In genomic region chr19:28679776-28680391, GRCm38 (mm10) we compare ENCODE assay signal across 8 mouse cellular contexts. TPM values are rescaled to one million over a fixed set of nuclear protein-coding genes. Genes with fewer than 3 reads are reported as not detected.
DNase-seq lines count a peak whose midpoint lies in the region; ATAC-seq and TF ChIP-seq lines count a peak whose summit lies in the region.

Gene Glis3, minus strand, starts transcription at chr19:28680077.

- no peak for TF ChIP-seq CTCF in kidney, postnatal 0 days (IDR thresholded peaks at IDR 0.05; ENCODE audit: low read depth)

- H3K27ac ChIP-seq in embryonic facial prominence, embryonic 14.5 days (replicated peaks; ENCODE audit: low read depth, low read length), result peak within 1 kb of the TSS; percentile 54; the same call in 1 of the 2 replicates
- no peak within 1 kb of the TSS for H3K27ac ChIP-seq in heart, embryonic 14.5 days (replicated peaks in 1 of 2; ENCODE audit: control insufficient read depth in 1 of 2, insufficient read depth in 1 of 2, low read depth in 2 of 2, low read length in 2 of 2)
- peak within 1 kb of the TSS; percentile 83 for H3K27ac ChIP-seq in kidney, postnatal 0 days
- no peak within 1 kb of the TSS for H3K27ac ChIP-seq in liver, embryonic 15.5 days (replicated peaks)
- no peak within 1 kb of the TSS for H3K27ac ChIP-seq in neural tube, embryonic 12.5 days

- H3K27me3 ChIP-seq in embryonic facial prominence, embryonic 14.5 days (replicated peaks; ENCODE audit: control insufficient read depth, insufficient read depth, low read length), result peaks cover 13% of the 10 kb centered on the region
- peaks cover 5% of the 10 kb centered on the region; the same call in 1 of the 2 replicates for H3K27me3 ChIP-seq in heart, embryonic 14.5 days (ENCODE audit: control insufficient read depth, insufficient read depth, low read length)
- no peaks in the 10 kb centered on the region for H3K27me3 ChIP-seq in kidney, postnatal 0 days (ENCODE audit: insufficient read depth, low read length)
- H3K27me3 ChIP-seq in liver, embryonic 15.5 days, result peaks cover 56% of the 10 kb centered on the region
- H3K27me3 ChIP-seq in neural tube, embryonic 12.5 days (replicated peaks), result peaks cover 33% of the 10 kb centered on the region

- H3K9ac ChIP-seq in embryonic facial prominence, embryonic 14.5 days (ENCODE audit: low read depth, low read length), result peak within 1 kb of the TSS; percentile 74
- H3K9ac ChIP-seq in heart, embryonic 14.5 days (ENCODE audit: low read length), result peak within 1 kb of the TSS; percentile 72
- peak within 1 kb of the TSS; percentile 76 for H3K9ac ChIP-seq in kidney, postnatal 0 days (ENCODE audit: low read depth, low read length)
- H3K9ac ChIP-seq in liver, embryonic 15.5 days, result no peak within 1 kb of the TSS
- peak within 1 kb of the TSS; percentile 48 for H3K9ac ChIP-seq in neural tube, embryonic 12.5 days

- no peaks in the 10 kb centered on the region for H3K36me3 ChIP-seq in embryonic facial prominence, embryonic 14.5 days (ENCODE audit: control insufficient read depth, insufficient read depth, low read length)
- no peaks in the 10 kb centered on the region for H3K36me3 ChIP-seq in heart, embryonic 14.5 days (ENCODE audit: control insufficient read depth, insufficient read depth, low read length)
- no peaks in the 10 kb centered on the region for H3K36me3 ChIP-seq in kidney, postnatal 0 days (ENCODE audit: insufficient read depth, low read length)
- no peaks in the 10 kb centered on the region for H3K36me3 ChIP-seq in liver, embryonic 15.5 days (replicated peaks)
- H3K36me3 ChIP-seq in neural tube, embryonic 12.5 days, result no peaks in the 10 kb centered on the region

- peak within 1 kb of the TSS; percentile 99 for H3K4me2 ChIP-seq in embryonic facial prominence, embryonic 14.5 days (ENCODE audit: low read depth, low read length)
- peak within 1 kb of the TSS; percentile 99 for H3K4me2 ChIP-seq in heart, embryonic 14.5 days (ENCODE audit: low read length)
- H3K4me2 ChIP-seq in kidney, postnatal 0 days (ENCODE audit: low read length), result peak within 1 kb of the TSS; percentile 99
- peak within 1 kb of the TSS; percentile 72 for H3K4me2 ChIP-seq in liver, embryonic 15.5 days
- peak within 1 kb of the TSS; percentile 82 for H3K4me2 ChIP-seq in neural tube, embryonic 12.5 days (replicated peaks)

- H3K4me3 ChIP-seq in embryonic facial prominence, embryonic 14.5 days (ENCODE audit: low read depth, low read length), result peak within 1 kb of the TSS; percentile 72
- H3K4me3 ChIP-seq in heart, embryonic 14.5 days (ENCODE audit: control insufficient read depth in 1 of 2, insufficient read depth in 1 of 2, low read depth in 1 of 2, low read length in 2 of 2), result peak within 1 kb of the TSS; percentile 59 to 63
- peak within 1 kb of the TSS; percentile 81 for H3K4me3 ChIP-seq in kidney, postnatal 0 days (replicated peaks; ENCODE audit: low read depth, low read length)
- H3K4me3 ChIP-seq in liver, embryonic 15.5 days (replicated peaks), result peak within 1 kb of the TSS; percentile 51
- peak within 1 kb of the TSS; percentile 46 for H3K4me3 ChIP-seq in neural tube, embryonic 12.5 days

- under 1% methylated on average over 42 of the region's 66 CpGs for WGBS in embryonic facial prominence, embryonic 14.5 days
- under 1% methylated on average over 50 of the region's 66 CpGs for WGBS in heart, embryonic 14.5 days
- WGBS in kidney, postnatal 0 days, result under 1% methylated on average over 64 of the region's 66 CpGs
- under 1% methylated on average over 65 of the region's 66 CpGs for WGBS in liver, embryonic 15.5 days (ENCODE audit: insufficient replicate concordance)
- 0% methylated on average over 63 of the region's 66 CpGs for WGBS in neural tube, embryonic 12.5 days

- H3K9me3 ChIP-seq in embryonic facial prominence, embryonic 14.5 days (ENCODE audit: control insufficient read depth, low read length), result no peaks in the 10 kb centered on the region
- no peaks in the 10 kb centered on the region for H3K9me3 ChIP-seq in heart, embryonic 14.5 days (ENCODE audit: control insufficient read depth, low read length)
- no peaks in the 10 kb centered on the region for H3K9me3 ChIP-seq in kidney, postnatal 0 days (replicated peaks; ENCODE audit: low read length)
- no peaks in the 10 kb centered on the region for H3K9me3 ChIP-seq in liver, embryonic 15.5 days (replicated peaks)
- H3K9me3 ChIP-seq in neural tube, embryonic 12.5 days, result no peaks in the 10 kb centered on the region

- H3K4me1 ChIP-seq in embryonic facial prominence, embryonic 14.5 days (ENCODE audit: control insufficient read depth, insufficient read depth, low read length), result peaks cover 16% of the 10 kb centered on the region
- peaks cover 11 to 21% of the 10 kb centered on the region in 2 experiments; a peak in 3 of 4 replicates for H3K4me1 ChIP-seq in heart, embryonic 14.5 days (ENCODE audit: control insufficient read depth in 2 of 2, insufficient read depth in 2 of 2, low read length in 2 of 2)
- H3K4me1 ChIP-seq in kidney, postnatal 0 days (replicated peaks; ENCODE audit: insufficient read depth, low read length), result peaks cover 6% of the 10 kb centered on the region; the same call in 1 of the 2 replicates
- 0 out of 2 replicates have a peak, but pooled peaks cover 6% of the 10 kb centered on the region for H3K4me1 ChIP-seq in liver, embryonic 15.5 days (replicated peaks)
- H3K4me1 ChIP-seq in neural tube, embryonic 12.5 days, result peaks cover 22% of the 10 kb centered on the region

- peak; percentile 94 for ATAC-seq in embryonic facial prominence, embryonic 14.5 days (ENCODE audit: low read depth)
- peak; percentile 72 for ATAC-seq in heart, embryonic 14.5 days (ENCODE audit: insufficient number of reproducible peaks, insufficient read depth, low FRiP score, low read depth)
- ATAC-seq in kidney, postnatal 0 days (replicated peaks; ENCODE audit: low FRiP score, low read depth), result peak; percentile 89
- ATAC-seq in liver, embryonic 15.5 days (ENCODE audit: insufficient read depth), result peak; percentile 31; the same call in 1 of the 2 replicates
- ATAC-seq in neural tube, embryonic 12.5 days (ENCODE audit: low FRiP score, low read depth), result peak; percentile 91

- DNase-seq in thymus, postnatal 0 days (ENCODE audit: low spot score), result peak; percentile 6
- no peak for DNase-seq in thymus, adult 18-20 months
- peak; percentile 85 for DNase-seq in embryonic facial prominence, embryonic 14.5 days (ENCODE audit: low spot score)
- peak; percentile 85 for DNase-seq in kidney, postnatal 0 days (ENCODE audit: low spot score)
- peak; percentile 28 to 30 for DNase-seq in urinary bladder, postnatal 36 days (ENCODE audit: low spot score in 2 of 2)

RNA-seq across cellular contexts. Expression of gene Glis3, which starts in this region (rescaled TPM):
- 0.28 and 0.59 TPM in 2 replicates for polyA plus RNA-seq in thymus, postnatal 0 days (2015; fragmentation: Nextera tagmentation; extraction: Ambion mirVana)
- polyA plus RNA-seq in embryonic facial prominence, embryonic 14.5 days (2014; fragmentation: Nextera tagmentation; extraction: Ambion mirVana), result 3.8 and 6.0 TPM in 2 replicates
- polyA plus RNA-seq in heart, embryonic 14.5 days (2014; fragmentation: Nextera tagmentation; extraction: Ambion mirVana), result 0.92 and 1.6 TPM in 2 replicates
- polyA plus RNA-seq in kidney, postnatal 0 days (2015; fragmentation: Nextera tagmentation; extraction: Ambion mirVana), result 6.0 and 7.1 TPM in 2 replicates
- polyA plus RNA-seq in liver, embryonic 15.5 days (2015; fragmentation: Nextera tagmentation; extraction: Ambion mirVana), result 0.15 and 0.45 TPM in 2 replicates
- polyA plus RNA-seq in neural tube, embryonic 12.5 days (2016; fragmentation: Nextera tagmentation; extraction: Ambion mirVana), result 1.4 and 1.7 TPM in 2 replicates

Comparison
In these comparisons a context has a peak if more than half of its experiments do, and no peak if none do; other contexts are left out.
1. Peak in DNase-seq in thymus, postnatal 0 days; RNA of the gene not detected or under 1 TPM.
2. Peak in ATAC-seq, H3K4me3 ChIP-seq and H3K4me2 ChIP-seq in liver, embryonic 15.5 days; RNA of the gene not detected or under 1 TPM.
3. DNase-seq: peak in embryonic facial prominence, embryonic 14.5 days (single experiment), kidney, postnatal 0 days (single experiment) and urinary bladder, postnatal 36 days (2 of 2); none in thymus, adult 18-20 months (0 of 2).
4. ATAC-seq: peak in every context shown above with its lines; median percentile 94 in embryonic facial prominence, embryonic 14.5 days; 91 in neural tube, embryonic 12.5 days; 89 in kidney, postnatal 0 days; 72 in heart, embryonic 14.5 days; 31 in liver, embryonic 15.5 days.
5. H3K27ac ChIP-seq: peak in embryonic facial prominence, embryonic 14.5 days (single experiment) and kidney, postnatal 0 days (single experiment); none in heart, embryonic 14.5 days (0 of 2), liver, embryonic 15.5 days (single experiment) and neural tube, embryonic 12.5 days (single experiment).
6. Peak in every context shown above with its lines, with median percentiles within 50 percentile points of each other: H3K4me2 ChIP-seq and H3K4me3 ChIP-seq.